Mouse (Mus musculus): ENCODE measurements at regions not wholly inside any gene's neighbourhood (a gene's known extent, or its start where the extent isn't known, plus 50 kb on each side); places are given as distances from the start of the nearest gene placed in this dataset.

DNA sequence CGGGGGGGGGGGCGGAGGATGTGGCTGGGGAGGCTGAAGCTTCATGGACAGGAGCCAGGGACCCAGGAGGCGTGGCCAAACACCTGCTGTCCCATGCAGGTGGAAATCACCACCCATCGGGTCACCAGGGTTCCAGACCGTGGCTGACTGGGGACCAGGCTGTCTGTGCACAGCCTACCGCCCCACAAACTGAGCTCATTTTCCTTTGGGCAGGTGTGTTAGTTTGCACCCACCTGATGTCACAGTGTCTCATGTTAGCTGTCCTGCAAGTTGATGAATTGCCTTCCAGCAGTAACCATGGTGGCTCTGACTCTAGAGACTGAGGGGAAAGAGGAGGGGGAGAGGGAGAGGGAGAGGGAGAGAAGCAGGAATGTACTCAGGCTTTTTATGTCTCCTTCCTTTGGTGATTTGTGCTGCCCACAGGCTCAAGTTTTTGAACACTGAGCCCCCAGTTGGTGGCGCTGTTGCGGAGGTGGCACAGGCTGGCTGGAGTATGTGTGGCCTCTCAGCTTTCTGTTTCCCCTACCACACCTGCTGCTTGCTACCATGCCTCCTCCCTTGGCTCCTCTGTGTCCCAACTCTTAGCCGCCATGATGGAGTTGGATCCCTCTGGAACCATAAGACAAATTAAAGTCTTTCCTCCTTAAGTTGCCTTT, 107.8 kb upstream of the Man2a1 start:
- no peak for DNase-seq (ENCODE audit: low spot score)
- no peaks in the 10 kb centered on the region for H3K4me1 ChIP-seq (ENCODE audit: insufficient read depth, low read length)
- WGBS = 57% methylated on average over 7 of the region's 9 CpGs

DNA sequence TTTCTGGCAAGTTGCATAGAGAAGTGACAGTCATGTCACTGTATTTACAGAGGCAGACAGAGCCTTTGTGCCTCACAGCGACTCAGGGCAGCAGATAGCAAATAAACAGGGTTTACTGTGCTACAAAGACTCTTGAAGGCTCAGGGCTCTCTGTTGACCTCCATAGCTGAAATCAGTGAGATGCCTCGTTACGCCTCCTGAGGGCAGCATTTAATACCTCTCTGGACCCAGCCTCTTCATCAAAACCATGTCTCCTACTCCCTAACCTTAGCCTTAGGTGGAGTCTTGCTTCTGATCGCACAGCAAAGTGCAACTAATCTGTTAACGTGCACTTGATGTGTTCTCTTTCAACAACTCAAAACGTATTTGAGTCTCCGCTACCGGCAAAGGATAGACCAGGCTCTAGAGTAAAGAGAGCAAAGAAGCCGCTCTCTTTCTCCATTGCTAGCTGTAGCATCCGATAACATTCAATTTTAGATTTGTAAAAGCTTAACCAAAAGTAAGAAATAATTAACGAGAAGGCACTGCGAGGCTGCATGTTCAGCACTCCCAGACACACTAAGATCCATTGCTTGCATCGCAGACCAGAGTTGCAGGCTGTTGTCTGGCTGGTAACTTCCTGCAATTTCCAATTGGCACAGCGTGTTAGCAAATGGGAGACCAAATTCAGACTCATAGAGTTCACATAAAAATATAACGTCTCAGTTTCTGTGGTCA, 101.1 kb upstream of the Man2a1 start:
- ATAC-seq = no peak; the same call in 1 of the 2 replicates
- peak; percentile 50 for DNase-seq (ENCODE audit: low spot score)
- TF ChIP-seq CTCF (IDR thresholded peaks at IDR 0.05; ENCODE audit: low read depth) = peak; percentile 64
- H3K36me3 ChIP-seq (ENCODE audit: insufficient read depth, low read length) = no peaks in the 10 kb centered on the region
- H3K9ac ChIP-seq (replicated peaks; ENCODE audit: low read length) = no peak overlapping the region
- H3K27me3 ChIP-seq (ENCODE audit: insufficient read depth, low read length) = no peaks in the 10 kb centered on the region
- no peak overlapping the region for H3K27ac ChIP-seq
- no peaks in the 10 kb centered on the region for H3K9me3 ChIP-seq (ENCODE audit: low read length)
- no peak overlapping the region for H3K4me2 ChIP-seq (ENCODE audit: low read depth, low read length)
- WGBS = 59% methylated on average over 15 of the region's 15 CpGs
- no peak overlapping the region for H3K4me3 ChIP-seq (ENCODE audit: low read length)
- no peaks in the 10 kb centered on the region for H3K4me1 ChIP-seq (ENCODE audit: insufficient read depth, low read length)

More for the DNA sequence above, 107.8 kb upstream of the Man2a1 start:
- no peaks in the 10 kb centered on the region for H3K9me3 ChIP-seq (ENCODE audit: low read length)
- no peak overlapping the region for H3K9ac ChIP-seq (replicated peaks; ENCODE audit: low read length)
- peak; percentile 55 for TF ChIP-seq CTCF (IDR thresholded peaks at IDR 0.05; ENCODE audit: low read depth)
- H3K4me2 ChIP-seq (ENCODE audit: low read depth, low read length) = no peak overlapping the region
- no peak overlapping the region for H3K27ac ChIP-seq
- no peak for ATAC-seq
- H3K36me3 ChIP-seq (ENCODE audit: insufficient read depth, low read length) = no peaks in the 10 kb centered on the region
- no peaks in the 10 kb centered on the region for H3K27me3 ChIP-seq (ENCODE audit: insufficient read depth, low read length)
- no peak overlapping the region for H3K4me3 ChIP-seq (ENCODE audit: low read length)

DNA sequence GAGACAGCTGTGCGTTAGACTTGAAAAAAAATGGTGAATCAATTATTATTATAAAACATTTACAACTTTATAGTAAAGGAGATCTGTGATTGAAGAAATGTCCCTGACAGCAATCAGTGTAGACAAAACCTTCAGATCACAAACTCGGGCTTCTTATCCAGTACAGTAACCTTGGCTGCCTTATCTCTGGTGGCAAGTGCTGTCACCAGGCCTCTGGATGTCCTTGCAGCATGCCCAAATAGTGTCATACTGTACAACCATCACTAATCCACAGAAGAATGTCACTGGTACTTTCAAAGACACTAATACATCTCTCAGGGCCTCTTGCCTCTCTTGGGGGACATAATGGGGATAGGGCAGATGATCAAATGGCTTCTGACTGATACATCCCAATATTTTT, 98.2 kb upstream of the Man2a1 start:
- Histone ChIP-seq H3K9ac (replicated peaks; ENCODE audit: low read length) (no peak overlapping the region), H3K9me3 (ENCODE audit: low read length) (no peaks in the 10 kb centered on the region), H3K36me3 (ENCODE audit: insufficient read depth, low read length) (no peaks in the 10 kb centered on the region), H3K27me3 (ENCODE audit: insufficient read depth, low read length) (no peaks in the 10 kb centered on the region), H3K4me2 (ENCODE audit: low read depth, low read length) (no peak overlapping the region), H3K27ac (no peak overlapping the region), H3K4me3 (ENCODE audit: low read length) (no peak overlapping the region), H3K4me1 (ENCODE audit: insufficient read depth, low read length) (no peaks in the 10 kb centered on the region)
- no peak for ATAC-seq
- TF ChIP-seq CTCF (IDR thresholded peaks at IDR 0.05; ENCODE audit: low read depth) = no peak
- WGBS = 97% methylated on average over 2 of the region's 2 CpGs
- no peak for DNase-seq (ENCODE audit: low spot score)

DNA sequence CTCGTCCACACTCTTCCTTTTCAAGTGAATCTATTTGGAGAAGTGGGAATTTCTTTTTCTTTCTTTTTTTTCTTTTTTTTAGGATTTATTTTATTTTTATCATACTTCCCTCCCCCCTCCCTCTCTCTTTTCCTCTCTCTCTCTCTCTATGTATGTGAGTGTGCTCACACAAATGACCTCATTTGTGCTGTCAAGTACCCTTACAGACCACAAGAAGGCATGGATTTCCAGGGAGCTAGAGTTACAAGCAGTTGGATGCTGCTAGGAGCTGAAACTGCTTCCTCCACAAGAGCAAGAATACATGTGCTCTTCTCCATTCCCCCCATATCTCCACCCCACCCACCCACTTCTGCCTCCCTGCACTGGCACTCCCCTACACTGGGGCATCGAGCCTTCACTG, 94.6 kb upstream of the Man2a1 start:
- no peak for DNase-seq (ENCODE audit: low spot score)
- no peak overlapping the region for H3K4me3 ChIP-seq (ENCODE audit: low read length)
- 84% methylated on average over 2 of the region's 2 CpGs for WGBS
- no peaks in the 10 kb centered on the region for H3K27me3 ChIP-seq (ENCODE audit: insufficient read depth, low read length)
- no peaks in the 10 kb centered on the region for H3K4me1 ChIP-seq (ENCODE audit: insufficient read depth, low read length)
- no peak overlapping the region for H3K9ac ChIP-seq (replicated peaks; ENCODE audit: low read length)
- no peak overlapping the region for H3K4me2 ChIP-seq (ENCODE audit: low read depth, low read length)
- no peak for TF ChIP-seq CTCF (IDR thresholded peaks at IDR 0.05; ENCODE audit: low read depth)
- H3K36me3 ChIP-seq (ENCODE audit: insufficient read depth, low read length) = no peaks in the 10 kb centered on the region
- no peak overlapping the region for H3K27ac ChIP-seq
- ATAC-seq = no peak
- H3K9me3 ChIP-seq (ENCODE audit: low read length) = no peaks in the 10 kb centered on the region

DNA sequence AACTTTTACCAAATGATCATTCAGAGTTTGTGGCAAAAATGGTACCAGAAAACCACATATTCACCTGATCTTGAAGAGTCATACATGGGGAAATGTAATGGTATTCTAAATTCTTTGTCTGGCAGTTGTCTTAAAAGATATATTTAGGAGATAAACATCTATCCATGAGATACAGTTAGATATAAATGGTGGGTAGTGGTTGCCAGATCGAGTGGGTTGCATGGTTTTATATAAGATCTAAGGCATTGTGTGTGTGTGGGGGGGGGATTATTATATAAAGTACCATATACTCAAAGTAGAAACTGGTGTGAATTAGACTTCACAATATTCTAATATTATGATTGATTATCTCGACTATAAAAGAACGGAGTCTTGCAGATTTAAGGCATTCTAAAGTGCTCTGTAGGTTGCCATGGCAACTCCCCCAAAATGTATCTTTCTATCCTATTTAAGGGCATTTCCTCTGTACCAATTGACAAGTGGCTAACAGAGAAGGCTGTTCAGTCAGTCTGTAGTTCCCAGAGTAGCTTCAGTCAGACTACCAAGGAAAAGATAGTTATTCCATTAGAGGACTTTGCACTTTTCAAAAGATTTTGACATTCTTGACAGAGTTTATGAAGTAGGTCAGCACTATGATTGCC, 89.3 kb upstream of the Man2a1 start:
- no peaks in the 10 kb centered on the region for H3K9me3 ChIP-seq (ENCODE audit: low read length)
- H3K4me1 ChIP-seq (ENCODE audit: insufficient read depth, low read length) = no peaks in the 10 kb centered on the region
- H3K36me3 ChIP-seq (ENCODE audit: insufficient read depth, low read length) = no peaks in the 10 kb centered on the region
- H3K27me3 ChIP-seq (ENCODE audit: insufficient read depth, low read length) = no peaks in the 10 kb centered on the region
- 67% methylated on average over 3 of the region's 3 CpGs for WGBS
- H3K4me3 ChIP-seq (ENCODE audit: low read length) = no peak overlapping the region
- DNase-seq (ENCODE audit: low spot score) (peak; percentile 32), ATAC-seq (no peak)
- no peak overlapping the region for H3K4me2 ChIP-seq (ENCODE audit: low read depth, low read length)
- no peak for TF ChIP-seq CTCF (IDR thresholded peaks at IDR 0.05; ENCODE audit: low read depth)
- no peak overlapping the region for H3K27ac ChIP-seq
- H3K9ac ChIP-seq (replicated peaks; ENCODE audit: low read length) = no peak overlapping the region

DNA sequence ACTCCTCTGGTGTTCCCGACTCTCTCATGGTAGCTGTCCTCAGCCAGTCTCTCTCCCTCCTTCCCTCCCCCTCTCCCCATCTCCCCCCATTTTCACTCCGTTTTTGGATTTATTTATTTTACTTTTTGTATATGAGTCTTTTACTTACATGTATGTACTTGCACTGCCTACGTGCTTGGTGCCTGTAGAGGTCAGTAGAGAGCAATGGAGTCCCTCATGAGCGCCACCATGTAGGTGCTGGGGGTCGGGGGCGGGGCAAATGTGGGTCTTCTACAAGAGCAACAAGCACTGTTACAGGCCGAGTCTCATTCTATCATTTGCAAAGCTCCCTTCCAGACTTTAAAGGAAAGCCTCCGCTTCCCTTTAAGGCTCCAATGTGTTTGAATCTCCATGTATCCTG, 78.3 kb upstream of the Man2a1 start:
- no peak overlapping the region for H3K9ac ChIP-seq (replicated peaks; ENCODE audit: low read length)
- H3K4me1 ChIP-seq (ENCODE audit: insufficient read depth, low read length) = no peaks in the 10 kb centered on the region
- DNase-seq (ENCODE audit: low spot score) (no peak), ATAC-seq (no peak)
- H3K36me3 ChIP-seq (ENCODE audit: insufficient read depth, low read length) = no peaks in the 10 kb centered on the region
- no peak overlapping the region for H3K27ac ChIP-seq
- no peaks in the 10 kb centered on the region for H3K27me3 ChIP-seq (ENCODE audit: insufficient read depth, low read length)
- no peak overlapping the region for H3K4me3 ChIP-seq (ENCODE audit: low read length)
- no peak overlapping the region for H3K4me2 ChIP-seq (ENCODE audit: low read depth, low read length)
- WGBS = 75% methylated on average over 8 of the region's 8 CpGs
- H3K9me3 ChIP-seq (ENCODE audit: low read length) = no peaks in the 10 kb centered on the region
- TF ChIP-seq CTCF (IDR thresholded peaks at IDR 0.05; ENCODE audit: low read depth) = peak; percentile 45

DNA sequence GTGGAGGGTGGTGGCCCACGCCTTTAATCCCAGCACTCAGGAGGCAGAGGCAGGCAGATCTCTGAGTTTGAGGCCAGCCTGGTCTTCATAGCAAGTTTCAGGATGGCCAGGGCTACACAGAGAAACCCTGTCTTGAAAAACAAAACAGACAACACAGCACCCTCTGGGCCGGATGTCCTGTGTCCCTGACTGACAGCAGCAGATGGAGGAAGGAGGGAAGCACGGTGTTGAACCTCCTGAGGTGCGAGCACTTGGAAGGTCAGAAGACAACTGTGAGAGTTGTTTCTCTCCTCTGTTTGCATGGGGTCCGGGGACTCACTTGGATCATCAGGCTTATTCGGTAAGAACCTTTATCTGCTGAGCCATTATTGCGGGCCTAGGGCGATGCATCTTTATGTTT, 76.6 kb upstream of the Man2a1 start:
- no peaks in the 10 kb centered on the region for H3K36me3 ChIP-seq (ENCODE audit: insufficient read depth, low read length)
- 87% methylated on average over 8 of the region's 8 CpGs for WGBS
- H3K9me3 ChIP-seq (ENCODE audit: low read length) = no peaks in the 10 kb centered on the region
- no peak for DNase-seq (ENCODE audit: low spot score)
- H3K27ac ChIP-seq = no peak overlapping the region
- no peaks in the 10 kb centered on the region for H3K4me1 ChIP-seq (ENCODE audit: insufficient read depth, low read length)
- no peaks in the 10 kb centered on the region for H3K27me3 ChIP-seq (ENCODE audit: insufficient read depth, low read length)
- no peak overlapping the region for H3K4me3 ChIP-seq (ENCODE audit: low read length)
- no peak for TF ChIP-seq CTCF (IDR thresholded peaks at IDR 0.05; ENCODE audit: low read depth)
- no peak overlapping the region for H3K4me2 ChIP-seq (ENCODE audit: low read depth, low read length)
- no peak for ATAC-seq
- H3K9ac ChIP-seq (replicated peaks; ENCODE audit: low read length) = no peak overlapping the region
